Mouse (Mus musculus): ENCODE data around the gene Stx4a. TPM values are rescaled to one million over a fixed set of nuclear protein-coding genes. Genes with fewer than 3 reads are reported as not detected.
"Not testable (repeated sequence)": the region's sequence is repeated elsewhere in the genome, so short reads cannot be mapped to it uniquely, and the experiment has no call there.

Gene Stx4a
- polyA plus RNA-seq, 1 experiment from 2014 or later, result 18.3 TPM

DNA sequence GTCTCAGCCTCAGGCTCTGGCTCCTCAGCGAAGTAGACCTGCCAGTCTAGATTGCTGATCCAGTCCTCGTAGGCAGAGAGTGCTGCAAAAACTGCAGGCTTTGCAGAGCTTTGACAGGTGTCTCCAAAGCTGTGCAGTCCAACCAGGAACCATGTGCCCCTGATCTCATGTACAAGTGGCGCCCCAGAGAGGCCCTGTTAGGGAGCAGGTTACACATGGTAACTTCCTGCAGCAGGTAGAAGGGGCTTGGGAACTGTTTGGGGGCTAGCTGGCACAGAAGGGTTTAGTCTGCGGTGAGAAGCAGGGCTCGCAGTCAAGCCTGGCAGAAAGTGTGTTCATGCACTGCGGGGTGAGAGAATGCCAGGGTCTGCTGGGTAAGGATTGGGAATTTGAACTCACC is 62.5 kb downstream of the Stx4a start:
- H3K9ac ChIP-seq (ENCODE audit: low read depth, low read length), result no peak overlapping the region
- no peak for ATAC-seq
- peaks cover 60% of the 10 kb centered on the region for H3K36me3 ChIP-seq (ENCODE audit: control insufficient read depth, insufficient read depth, low read length)
- H3K4me1 ChIP-seq (ENCODE audit: control insufficient read depth, insufficient read depth, low read length), result peaks cover 9% of the 10 kb centered on the region
- H3K9me3 ChIP-seq (replicated peaks; ENCODE audit: control insufficient read depth, low read length, poor library complexity, severe bottlenecking), result no peaks in the 10 kb centered on the region
- H3K4me3 ChIP-seq (ENCODE audit: low read depth, low read length), result no peak overlapping the region
- H3K27me3 ChIP-seq (ENCODE audit: control insufficient read depth, insufficient read depth, low read depth, low read length), result no peaks in the 10 kb centered on the region
- no peak overlapping the region for H3K27ac ChIP-seq (ENCODE audit: low read length)
- no peak overlapping the region for H3K4me2 ChIP-seq (ENCODE audit: low read length)
- 95% methylated on average over 6 of the region's 6 CpGs for WGBS

DNA sequence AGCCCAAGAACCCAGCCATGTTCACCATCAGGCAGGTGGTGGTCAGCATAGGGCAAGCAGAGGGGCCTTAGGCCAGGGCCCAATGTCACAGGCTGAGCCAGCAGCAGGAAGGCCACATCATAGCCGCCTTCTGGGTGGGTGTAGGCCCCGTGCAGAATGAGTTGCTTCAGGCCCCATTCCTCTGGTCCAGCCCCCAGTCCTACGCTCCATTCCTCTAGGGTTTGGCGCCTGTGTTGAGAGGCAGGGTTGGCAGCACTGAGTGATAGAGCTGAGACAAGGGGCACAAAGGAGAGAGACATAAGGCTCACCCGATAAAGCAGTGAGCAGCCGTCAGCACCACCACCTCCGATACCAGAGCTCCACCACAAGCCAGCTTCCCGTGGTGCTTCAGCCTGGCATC is 63.1 kb downstream of the Stx4a start:
- WGBS, result 88% methylated on average over 8 of the region's 8 CpGs
- peaks cover 9% of the 10 kb centered on the region for H3K4me1 ChIP-seq (ENCODE audit: control insufficient read depth, insufficient read depth, low read length)
- no peak overlapping the region for H3K9ac ChIP-seq (ENCODE audit: low read depth, low read length)
- H3K27me3 ChIP-seq (ENCODE audit: control insufficient read depth, insufficient read depth, low read depth, low read length), result no peaks in the 10 kb centered on the region
- H3K9me3 ChIP-seq (replicated peaks; ENCODE audit: control insufficient read depth, low read length, poor library complexity, severe bottlenecking), result no peaks in the 10 kb centered on the region
- H3K4me2 ChIP-seq (ENCODE audit: low read length), result no peak overlapping the region
- no peak for ATAC-seq
- H3K36me3 ChIP-seq (ENCODE audit: control insufficient read depth, insufficient read depth, low read length), result peaks cover 57% of the 10 kb centered on the region
- H3K4me3 ChIP-seq (ENCODE audit: low read depth, low read length), result no peak overlapping the region
- no peak overlapping the region for H3K27ac ChIP-seq (ENCODE audit: low read length)

DNA sequence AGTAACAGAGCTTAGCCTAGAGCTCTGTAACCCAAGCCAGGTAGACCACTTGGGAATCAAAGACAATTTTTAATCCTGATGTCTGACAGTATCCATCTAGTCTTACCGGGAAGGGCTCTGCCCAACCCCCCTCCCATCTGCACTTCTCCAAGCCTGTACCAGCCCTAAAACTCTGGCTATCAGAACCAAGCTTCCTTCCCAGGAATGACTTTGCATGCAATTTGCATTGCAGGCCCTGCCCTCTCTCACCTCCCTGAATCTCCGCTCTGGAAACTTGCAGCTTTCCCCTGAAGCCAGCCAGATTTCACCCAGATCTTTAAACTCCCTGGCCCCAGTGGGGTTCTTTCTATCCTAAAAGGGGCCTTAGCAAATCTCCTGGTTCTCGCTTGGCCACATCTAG is 63.7 kb downstream of the Stx4a start:
- ATAC-seq, result no peak
- H3K4me2 ChIP-seq (ENCODE audit: low read length), result no peak overlapping the region
- peaks cover 52% of the 10 kb centered on the region for H3K36me3 ChIP-seq (ENCODE audit: control insufficient read depth, insufficient read depth, low read length)
- peaks cover 9% of the 10 kb centered on the region for H3K4me1 ChIP-seq (ENCODE audit: control insufficient read depth, insufficient read depth, low read length)
- no peak overlapping the region for H3K9ac ChIP-seq (ENCODE audit: low read depth, low read length)
- no peaks in the 10 kb centered on the region for H3K27me3 ChIP-seq (ENCODE audit: control insufficient read depth, insufficient read depth, low read depth, low read length)
- H3K27ac ChIP-seq (ENCODE audit: low read length), result no peak overlapping the region
- H3K9me3 ChIP-seq (replicated peaks; ENCODE audit: control insufficient read depth, low read length, poor library complexity, severe bottlenecking), result no peaks in the 10 kb centered on the region
- H3K4me3 ChIP-seq (ENCODE audit: low read depth, low read length), result no peak overlapping the region
- 80% methylated on average over 3 of the region's 3 CpGs for WGBS

DNA sequence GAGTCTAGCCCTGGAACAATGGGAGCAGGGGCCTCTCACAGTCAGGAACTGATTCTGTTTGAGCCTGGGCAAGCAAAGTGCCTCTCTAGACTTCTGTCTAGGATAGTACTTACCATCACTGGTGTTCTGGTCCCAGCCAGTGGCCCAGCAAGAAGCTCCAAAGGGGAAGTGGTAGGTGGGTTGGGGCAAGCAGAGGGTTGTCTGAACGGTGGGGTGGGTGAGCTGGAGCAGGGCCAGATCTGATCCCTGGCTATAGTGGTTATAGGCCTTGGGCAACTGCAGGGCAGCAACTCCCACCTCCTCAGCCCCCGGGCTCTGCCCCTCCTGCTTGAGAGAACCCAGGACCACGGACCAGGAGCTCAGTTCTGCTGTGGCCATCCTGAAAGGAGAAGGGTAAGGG is 64.7 kb downstream of the Stx4a start:
- no peak for ATAC-seq
- WGBS, result 79% methylated on average over 3 of the region's 3 CpGs

DNA sequence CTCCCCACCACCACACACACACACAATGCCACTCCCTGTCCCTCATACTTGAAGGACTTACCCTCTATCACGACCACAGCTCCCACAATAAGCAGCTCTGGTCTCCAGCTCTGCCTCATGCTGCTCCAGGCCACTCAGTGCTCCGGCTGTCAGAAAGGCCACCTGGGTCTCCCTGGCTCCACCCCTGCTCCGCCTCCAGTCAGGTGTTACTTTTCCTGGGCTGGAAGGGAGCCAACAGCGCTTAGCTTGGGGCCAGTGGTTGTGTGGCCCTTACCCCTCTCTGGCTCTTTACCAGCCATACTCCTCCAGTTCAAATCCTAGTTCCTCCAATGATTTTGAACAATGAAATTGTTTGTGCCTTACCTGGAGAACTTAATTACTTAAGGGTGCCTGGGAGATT is 66.7 kb downstream of the Stx4a start, which contains the start of gene Prss53:
TSS of gene Prss53 (minus strand) at position 173 of the 400 bp plus-strand sequence.
- 39% methylated on average over 4 of the region's 4 CpGs for WGBS
- no peak within 1 kb of the TSS for H3K9ac ChIP-seq (ENCODE audit: low read depth, low read length)
- peaks cover 8% of the 10 kb centered on the region for H3K4me1 ChIP-seq (ENCODE audit: control insufficient read depth, insufficient read depth, low read length)
- no peak within 1 kb of the TSS for H3K4me3 ChIP-seq (ENCODE audit: low read depth, low read length)
- no peaks in the 10 kb centered on the region for H3K9me3 ChIP-seq (replicated peaks; ENCODE audit: control insufficient read depth, low read length, poor library complexity, severe bottlenecking)
- no peak for ATAC-seq
- no peak within 1 kb of the TSS for H3K27ac ChIP-seq (ENCODE audit: low read length)
- H3K27me3 ChIP-seq (ENCODE audit: control insufficient read depth, insufficient read depth, low read depth, low read length), result no peaks in the 10 kb centered on the region
- H3K36me3 ChIP-seq (ENCODE audit: control insufficient read depth, insufficient read depth, low read length), result peaks cover 35% of the 10 kb centered on the region
- H3K4me2 ChIP-seq (ENCODE audit: low read length), result no peak within 1 kb of the TSS

More for the DNA sequence above, 64.7 kb downstream of the Stx4a start:
- no peak overlapping the region for H3K4me3 ChIP-seq (ENCODE audit: low read depth, low read length)
- no peak overlapping the region for H3K27ac ChIP-seq (ENCODE audit: low read length)
- no peak overlapping the region for H3K9ac ChIP-seq (ENCODE audit: low read depth, low read length)
- peaks cover 8% of the 10 kb centered on the region for H3K4me1 ChIP-seq (ENCODE audit: control insufficient read depth, insufficient read depth, low read length)
- H3K27me3 ChIP-seq (ENCODE audit: control insufficient read depth, insufficient read depth, low read depth, low read length), result no peaks in the 10 kb centered on the region
- no peaks in the 10 kb centered on the region for H3K9me3 ChIP-seq (replicated peaks; ENCODE audit: control insufficient read depth, low read length, poor library complexity, severe bottlenecking)
- no peak overlapping the region for H3K4me2 ChIP-seq (ENCODE audit: low read length)
- peaks cover 50% of the 10 kb centered on the region for H3K36me3 ChIP-seq (ENCODE audit: control insufficient read depth, insufficient read depth, low read length)

DNA sequence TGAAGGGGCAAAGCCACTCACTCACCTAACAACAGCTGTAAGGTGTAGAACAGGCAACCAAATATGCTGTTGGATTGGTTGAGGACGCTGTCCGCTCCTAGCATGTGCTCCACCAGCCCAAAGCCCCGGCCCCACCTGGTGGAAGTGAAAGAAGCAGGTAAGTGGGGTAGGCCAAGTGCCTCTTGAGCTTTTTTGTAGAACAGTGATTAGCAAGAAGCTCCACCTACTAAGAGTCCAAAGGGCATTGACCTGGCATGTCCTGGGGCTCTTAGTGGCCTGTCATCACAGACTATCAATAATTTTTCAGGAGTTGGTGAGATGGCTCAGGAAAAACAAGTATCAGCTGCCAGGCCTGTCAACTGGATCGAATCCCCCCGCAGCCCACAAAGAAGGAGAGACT is 70.4 kb downstream of the Stx4a start:
- Histone ChIP-seq H3K27me3 (ENCODE audit: control insufficient read depth, insufficient read depth, low read depth, low read length) (no peaks in the 10 kb centered on the region), H3K4me2 (ENCODE audit: low read length) (peak overlapping the region; percentile 82), H3K9ac (ENCODE audit: low read depth, low read length) (peak overlapping the region; percentile 77; the same call in 1 of the 2 replicates), H3K4me3 (ENCODE audit: low read depth, low read length) (peak overlapping the region; percentile 69), H3K4me1 (ENCODE audit: control insufficient read depth, insufficient read depth, low read length) (peaks cover 8% of the 10 kb centered on the region), H3K36me3 (ENCODE audit: control insufficient read depth, insufficient read depth, low read length) (peaks cover 13% of the 10 kb centered on the region), H3K9me3 (replicated peaks; ENCODE audit: control insufficient read depth, low read length, poor library complexity, severe bottlenecking) (no peaks in the 10 kb centered on the region), H3K27ac (ENCODE audit: low read length) (no peak overlapping the region; the same call in 1 of the 2 replicates)
- 77% methylated on average over 5 of the region's 5 CpGs for WGBS
- no peak for ATAC-seq

DNA sequence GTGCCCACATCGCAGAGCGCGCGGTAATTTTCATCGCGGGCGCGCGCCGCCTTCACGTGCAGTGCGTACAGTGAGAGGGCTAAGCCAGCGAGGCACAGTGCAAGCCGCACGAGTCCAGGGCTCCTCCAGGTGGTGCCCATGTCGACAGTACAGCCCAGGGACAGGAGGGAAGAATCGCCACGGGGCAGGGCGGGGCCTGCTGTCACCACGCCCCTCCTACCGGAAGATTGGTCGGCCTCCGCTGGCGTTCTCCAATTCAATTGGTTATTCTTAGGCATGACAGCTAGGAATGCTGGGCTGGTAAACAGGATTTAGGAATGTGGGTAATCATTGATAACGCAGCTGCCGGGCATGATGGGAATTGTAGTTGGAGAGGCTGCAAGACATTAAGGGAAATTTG is 71.3 kb downstream of the Stx4a start, which contains the start of the genes Gm21974 and Vkorc1:
TSS of gene Gm21974 (minus strand) at position 13 of the 400 bp plus-strand sequence.
TSS of gene Vkorc1 (minus strand) at position 176 of the 400 bp plus-strand sequence.
- peak within 1 kb of the TSS; percentile 82 for H3K4me2 ChIP-seq (ENCODE audit: low read length)
- WGBS, result 0% methylated on average over 26 of the region's 26 CpGs
- peak within 1 kb of the TSS; percentile 77 for H3K9ac ChIP-seq (ENCODE audit: low read depth, low read length)
- peak within 1 kb of the TSS; percentile 69 for H3K4me3 ChIP-seq (ENCODE audit: low read depth, low read length)
- H3K27me3 ChIP-seq (ENCODE audit: control insufficient read depth, insufficient read depth, low read depth, low read length), result no peaks in the 10 kb centered on the region
- peaks cover 11% of the 10 kb centered on the region for H3K36me3 ChIP-seq (ENCODE audit: control insufficient read depth, insufficient read depth, low read length)
- peak; percentile 97 for ATAC-seq
- H3K27ac ChIP-seq (ENCODE audit: low read length), result peak within 1 kb of the TSS; percentile 84
- H3K9me3 ChIP-seq (replicated peaks; ENCODE audit: control insufficient read depth, low read length, poor library complexity, severe bottlenecking), result no peaks in the 10 kb centered on the region
- H3K4me1 ChIP-seq (ENCODE audit: control insufficient read depth, insufficient read depth, low read length), result peaks cover 8% of the 10 kb centered on the region

DNA sequence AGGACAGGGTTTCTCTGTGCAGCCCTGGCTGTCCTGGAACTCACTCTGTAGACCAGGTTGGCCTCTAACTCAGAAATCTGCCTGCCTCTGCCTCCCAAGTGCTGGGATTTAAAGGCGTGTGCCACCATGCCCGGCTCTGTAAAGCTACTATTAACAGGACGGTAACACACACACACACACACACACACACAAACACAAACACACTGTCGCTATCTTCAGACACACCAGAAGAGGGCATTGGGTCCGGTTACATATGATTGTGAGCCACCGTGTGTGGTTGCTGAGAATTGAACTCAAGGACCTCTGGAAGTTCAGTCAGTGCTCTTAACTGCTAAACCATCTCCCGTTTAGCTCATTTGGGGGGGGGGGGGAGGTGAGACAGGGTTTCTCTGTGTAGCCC is 71.8 kb downstream of the Stx4a start:
- H3K4me1 ChIP-seq (ENCODE audit: control insufficient read depth, insufficient read depth, low read length); ATAC-seq; H3K9me3 ChIP-seq (replicated peaks; ENCODE audit: control insufficient read depth, low read length, poor library complexity, severe bottlenecking); H3K27me3 ChIP-seq (ENCODE audit: control insufficient read depth, insufficient read depth, low read depth, low read length); H3K9ac ChIP-seq (ENCODE audit: low read depth, low read length): not testable (repeated sequence)
- Histone ChIP-seq H3K27ac (ENCODE audit: low read length) (peak overlapping the region; percentile 84; the same call in 1 of the 2 replicates), H3K36me3 (ENCODE audit: control insufficient read depth, insufficient read depth, low read length) (peaks cover 11% of the 10 kb centered on the region), H3K4me3 (ENCODE audit: low read depth, low read length) (peak overlapping the region; percentile 69), H3K4me2 (ENCODE audit: low read length) (peak overlapping the region; percentile 82)
- 69% methylated on average over 7 of the region's 7 CpGs for WGBS

DNA sequence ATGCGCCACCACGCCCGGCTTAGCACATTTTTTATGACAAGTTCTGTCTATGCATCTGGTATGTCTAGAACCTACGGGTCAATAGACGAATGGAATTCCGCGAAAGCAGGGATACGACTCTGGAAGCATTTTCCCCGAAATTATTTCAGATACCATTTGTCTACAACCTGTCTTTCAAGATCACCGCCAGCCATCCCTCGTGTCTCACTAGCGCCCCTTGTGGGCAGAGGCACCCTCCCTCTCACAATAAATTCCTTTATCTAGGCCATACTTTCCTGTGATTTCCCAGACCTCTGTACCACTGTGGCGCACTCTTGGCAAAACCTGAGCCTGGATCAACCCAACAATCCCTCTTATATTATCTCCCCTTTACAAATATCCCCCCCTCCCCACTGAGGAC is 72.3 kb downstream of the Stx4a start:
- H3K27me3 ChIP-seq (ENCODE audit: control insufficient read depth, insufficient read depth, low read depth, low read length), result no peaks in the 10 kb centered on the region
- H3K27ac ChIP-seq (ENCODE audit: low read length), result no peak overlapping the region
- H3K4me2 ChIP-seq (ENCODE audit: low read length), result no peak overlapping the region
- 61% methylated on average over 13 of the region's 13 CpGs for WGBS
- H3K36me3 ChIP-seq (ENCODE audit: control insufficient read depth, insufficient read depth, low read length), result peaks cover 11% of the 10 kb centered on the region
- H3K4me3 ChIP-seq (ENCODE audit: low read depth, low read length), result no peak overlapping the region
- ATAC-seq, result no peak
- peaks cover 8% of the 10 kb centered on the region for H3K4me1 ChIP-seq (ENCODE audit: control insufficient read depth, insufficient read depth, low read length)
- H3K9me3 ChIP-seq (replicated peaks; ENCODE audit: control insufficient read depth, low read length, poor library complexity, severe bottlenecking), result no peaks in the 10 kb centered on the region
- no peak overlapping the region for H3K9ac ChIP-seq (ENCODE audit: low read depth, low read length)

Data from midbrain, embryonic 16.5 days (tissue).